Mouse (Mus musculus): ENCODE results near the gene Gm11077. TPM values are rescaled to one million over a fixed set of nuclear protein-coding genes. Genes with fewer than 3 reads are reported as not detected.
A peak's percentile ranks its signal among the peaks of the same experiment; 100 is the strongest.

Gene Gm11077
- polyA plus RNA-seq, 1 experiment from 2014 or later = not detected

DNA sequence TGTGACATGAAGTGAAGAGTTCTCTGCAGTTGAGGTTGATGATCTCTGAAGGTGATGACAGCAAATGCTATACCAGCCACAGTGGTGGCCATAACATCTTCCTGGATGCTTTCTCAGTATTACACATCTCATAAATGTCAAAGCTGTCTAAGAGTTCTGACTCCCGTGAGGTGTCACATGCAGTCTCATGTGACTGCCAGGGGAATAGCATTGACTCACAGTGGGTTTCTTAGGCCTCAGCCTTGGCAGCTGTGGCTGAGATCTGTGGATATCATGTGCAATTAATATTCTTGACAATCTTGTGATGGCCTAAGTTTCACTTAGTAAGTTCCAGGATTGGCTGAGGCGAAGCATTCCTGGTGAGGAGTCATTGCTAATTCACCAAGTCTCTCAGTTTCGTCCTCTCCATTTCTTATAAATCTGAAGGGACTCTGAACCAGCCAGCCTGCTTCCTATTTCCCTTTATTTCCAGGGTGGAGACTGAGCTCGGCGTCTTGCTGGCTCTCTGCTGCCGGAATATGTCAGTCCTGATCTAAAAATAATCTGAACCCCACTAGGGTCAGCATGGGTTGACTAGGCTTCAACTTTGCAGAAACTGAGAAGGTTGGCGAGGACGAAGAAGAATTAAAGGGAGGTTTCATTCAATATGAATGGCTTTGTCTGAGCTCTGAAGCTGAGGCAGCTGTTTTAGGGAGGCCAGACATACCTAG, 21.4 kb downstream of the Gm11077 start:
- Histone ChIP-seq H3K4me2 (replicated peaks) (no peak overlapping the region), H3K9ac (replicated peaks) (no peak overlapping the region), H3K27ac (no peak overlapping the region), H3K9me3 (peaks cover 4% of the 10 kb centered on the region), H3K4me1 (replicated peaks) (no peaks in the 10 kb centered on the region), H3K27me3 (no peaks in the 10 kb centered on the region), H3K36me3 (no peaks in the 10 kb centered on the region), H3K4me3 (replicated peaks) (no peak overlapping the region)
- no peak for ATAC-seq
- 92% methylated on average over 8 of the region's 8 CpGs for WGBS

DNA sequence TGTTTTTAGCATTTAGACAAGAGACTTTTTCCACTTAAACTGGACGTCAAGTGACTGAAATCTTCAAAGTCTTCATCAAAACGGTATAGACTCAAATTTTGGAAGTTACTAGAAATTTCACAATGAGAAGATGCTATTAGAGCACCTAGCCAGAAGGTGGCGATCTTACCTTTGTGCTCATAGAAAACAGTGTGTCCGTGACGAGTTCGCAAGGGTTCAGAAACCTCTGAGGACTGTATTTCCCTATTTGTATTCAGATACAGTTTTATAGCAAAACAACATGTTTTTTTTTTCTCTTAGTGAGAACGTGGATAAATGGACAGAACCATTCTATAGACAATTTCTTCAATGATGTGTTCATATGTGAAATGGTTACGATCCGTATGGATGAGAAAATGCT, 37.3 kb downstream of the Gm11077 start:
- WGBS = 40% methylated on average over 9 of the region's 9 CpGs
- H3K4me2 ChIP-seq (replicated peaks) = no peak overlapping the region
- H3K27ac ChIP-seq = no peak overlapping the region
- H3K27me3 ChIP-seq = no peaks in the 10 kb centered on the region
- H3K4me3 ChIP-seq (replicated peaks) = no peak overlapping the region
- ATAC-seq = no peak
- H3K36me3 ChIP-seq = no peaks in the 10 kb centered on the region
- H3K9ac ChIP-seq (replicated peaks) = no peak overlapping the region
- H3K9me3 ChIP-seq = no peaks in the 10 kb centered on the region
- H3K4me1 ChIP-seq (replicated peaks) = peaks cover 15% of the 10 kb centered on the region

DNA sequence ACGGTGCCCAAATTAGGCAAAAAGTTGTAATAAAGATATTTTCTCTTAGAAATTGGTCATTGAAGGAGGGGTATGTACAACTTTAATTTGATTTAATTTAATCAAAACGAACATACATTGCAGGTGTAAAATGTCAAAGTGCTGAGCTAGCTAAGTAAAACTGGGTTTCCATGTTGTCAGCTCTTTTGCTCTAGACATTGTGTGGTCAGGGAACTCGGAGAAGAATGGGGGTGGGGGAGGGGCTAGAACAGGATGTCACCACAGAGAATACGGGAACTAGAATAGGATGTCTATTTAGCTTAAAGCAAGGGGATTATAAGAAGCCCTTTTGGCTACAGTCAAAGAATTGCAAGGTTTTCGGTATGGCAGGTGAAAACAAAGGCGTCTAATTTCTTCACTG, 38.2 kb downstream of the Gm11077 start:
- H3K4me2 ChIP-seq (replicated peaks) = no peak overlapping the region
- no peak overlapping the region for H3K9ac ChIP-seq (replicated peaks)
- no peaks in the 10 kb centered on the region for H3K27me3 ChIP-seq
- no peak for ATAC-seq
- H3K36me3 ChIP-seq = no peaks in the 10 kb centered on the region
- no peak overlapping the region for H3K4me3 ChIP-seq (replicated peaks)
- H3K4me1 ChIP-seq (replicated peaks) = peaks cover 15% of the 10 kb centered on the region
- no peaks in the 10 kb centered on the region for H3K9me3 ChIP-seq
- 56% methylated on average over 6 of the region's 6 CpGs for WGBS
- no peak overlapping the region for H3K27ac ChIP-seq

DNA sequence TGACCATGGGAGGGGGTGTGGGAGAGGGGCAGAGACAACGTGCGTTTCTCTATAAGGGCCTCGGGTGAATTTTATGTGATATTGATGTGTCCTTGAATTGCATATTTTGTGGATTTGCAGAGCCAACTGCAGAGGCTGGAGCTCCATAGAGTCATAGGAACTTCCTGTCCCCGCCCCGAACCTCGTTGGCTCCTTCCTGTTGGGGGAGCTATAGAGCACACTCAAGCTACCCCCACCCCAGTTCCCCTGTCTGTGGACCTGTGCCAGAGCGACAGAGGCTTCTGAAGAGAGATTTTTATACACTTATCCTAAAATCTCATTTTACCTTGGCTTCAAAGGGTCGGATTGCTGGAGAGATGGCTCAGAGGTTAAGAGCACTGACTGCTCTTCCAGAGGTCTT, 39.1 kb downstream of the Gm11077 start:
- no peak overlapping the region for H3K27ac ChIP-seq

DNA sequence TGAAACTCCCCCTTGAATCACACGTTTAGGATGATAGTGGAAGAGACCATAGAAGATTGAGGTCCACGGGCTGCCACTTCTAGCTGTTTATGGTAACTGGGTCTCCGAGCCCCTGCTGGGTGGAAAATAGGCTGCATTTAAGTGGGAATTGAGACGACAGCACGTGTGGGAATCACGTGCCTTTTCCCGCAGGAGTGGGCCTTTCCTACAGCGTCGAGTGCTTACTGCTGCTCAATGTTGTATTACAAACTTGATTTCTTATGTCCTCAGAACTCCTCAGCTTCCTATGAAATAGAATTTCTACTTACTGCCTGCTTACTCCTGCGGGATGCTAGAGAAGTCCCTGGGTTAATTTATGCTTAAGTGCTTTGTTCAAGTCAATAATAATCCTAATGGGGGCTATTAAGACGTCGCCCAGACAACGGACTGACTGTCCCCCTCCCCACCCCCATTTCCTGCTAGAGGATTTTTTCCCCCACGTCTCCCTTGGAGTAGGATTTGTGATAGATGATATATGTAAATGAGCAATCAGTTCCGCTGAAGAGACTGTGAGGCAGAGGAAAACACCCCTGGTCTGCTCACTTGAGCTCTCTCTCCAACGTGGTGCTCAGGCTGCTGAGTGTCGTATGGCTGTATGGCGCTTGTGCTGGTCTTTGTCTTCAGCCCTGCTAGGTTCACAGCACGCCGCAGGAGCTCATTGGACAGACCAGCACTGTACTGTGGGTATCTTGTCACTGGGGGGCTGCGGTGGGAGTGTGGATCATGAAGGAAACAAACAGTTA, 40.0 kb downstream of the Gm11077 start:
- WGBS = 22% methylated on average over 21 of the region's 21 CpGs

More for the DNA sequence above, 39.1 kb downstream of the Gm11077 start:
- H3K4me2 ChIP-seq (replicated peaks) = no peak overlapping the region
- no peaks in the 10 kb centered on the region for H3K9me3 ChIP-seq
- H3K27me3 ChIP-seq = no peaks in the 10 kb centered on the region
- no peaks in the 10 kb centered on the region for H3K36me3 ChIP-seq
- WGBS = 77% methylated on average over 8 of the region's 8 CpGs
- H3K9ac ChIP-seq (replicated peaks) = no peak overlapping the region
- no peak for ATAC-seq
- H3K4me3 ChIP-seq (replicated peaks) = no peak overlapping the region
- peaks cover 15% of the 10 kb centered on the region for H3K4me1 ChIP-seq (replicated peaks)

DNA sequence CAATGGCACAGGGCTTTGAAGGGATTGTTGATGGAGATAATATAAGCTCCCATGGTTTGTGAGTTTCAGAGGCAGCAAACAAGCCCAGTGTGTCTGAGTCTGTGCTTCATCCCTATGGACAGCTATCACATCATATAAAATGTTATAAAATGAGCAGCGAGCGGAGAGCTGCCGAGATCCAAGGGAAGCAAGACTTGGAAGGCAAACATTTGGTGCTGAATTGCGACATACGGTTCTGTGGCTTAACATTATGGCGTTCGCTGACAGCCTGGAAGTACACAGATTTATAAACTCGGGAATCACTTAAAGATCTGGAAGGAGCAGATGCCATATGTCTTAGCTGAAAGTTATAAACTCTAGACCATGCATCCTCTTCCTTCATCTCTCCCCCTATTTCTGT, 47.2 kb downstream of the Gm11077 start:
- no peak for ATAC-seq
- H3K27me3 ChIP-seq = no peaks in the 10 kb centered on the region
- no peak overlapping the region for H3K9ac ChIP-seq (replicated peaks)
- no peaks in the 10 kb centered on the region for H3K9me3 ChIP-seq
- H3K4me1 ChIP-seq (replicated peaks) = no peaks in the 10 kb centered on the region
- WGBS = 96% methylated on average over 8 of the region's 8 CpGs
- H3K36me3 ChIP-seq = no peaks in the 10 kb centered on the region
- H3K4me2 ChIP-seq (replicated peaks) = no peak overlapping the region
- no peak overlapping the region for H3K4me3 ChIP-seq (replicated peaks)
- no peak overlapping the region for H3K27ac ChIP-seq

More for the DNA sequence above, 40.0 kb downstream of the Gm11077 start:
- Histone ChIP-seq H3K27me3 (no peaks in the 10 kb centered on the region), H3K36me3 (no peaks in the 10 kb centered on the region), H3K4me1 (replicated peaks) (peaks cover 15% of the 10 kb centered on the region), H3K27ac (peak overlapping the region; percentile 70; the same call in 1 of the 2 replicates), H3K9ac (replicated peaks) (no peak overlapping the region; the same call in 1 of the 2 replicates), H3K4me3 (replicated peaks) (no peak overlapping the region; the same call in 1 of the 2 replicates), H3K4me2 (replicated peaks) (peak overlapping the region; percentile 39), H3K9me3 (no peaks in the 10 kb centered on the region)
- peak; percentile 95 for ATAC-seq

DNA sequence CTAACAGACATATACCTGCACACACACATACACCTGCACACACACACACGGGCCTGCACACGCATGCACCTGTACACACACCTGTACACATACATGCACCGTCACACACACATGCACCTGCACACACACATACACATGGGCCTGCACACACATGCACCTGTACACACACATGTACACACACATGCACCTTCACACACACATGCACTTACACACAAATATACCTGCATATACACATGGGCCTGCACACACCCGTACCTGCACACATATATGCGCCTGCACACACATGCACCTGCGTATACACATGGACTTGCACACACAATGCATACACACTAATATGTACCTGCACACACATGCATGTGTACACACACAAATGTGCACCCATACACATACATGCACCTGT, 53.4 kb downstream of the Gm11077 start:
- Histone ChIP-seq H3K4me2 (replicated peaks) (no peak overlapping the region), H3K27ac (no peak overlapping the region), H3K9me3 (no peaks in the 10 kb centered on the region), H3K36me3 (no peaks in the 10 kb centered on the region), H3K9ac (replicated peaks) (no peak overlapping the region), H3K4me3 (replicated peaks) (no peak overlapping the region), H3K4me1 (replicated peaks) (no peaks in the 10 kb centered on the region), H3K27me3 (no peaks in the 10 kb centered on the region)
- 95% methylated on average over 6 of the region's 6 CpGs for WGBS
- ATAC-seq = peak; percentile 65; the same call in 1 of the 2 replicates

- H3K4me1 ChIP-seq (replicated peaks) = no peaks in the 10 kb centered on the region
- 68% methylated on average over 2 of the region's 2 CpGs for WGBS
- H3K9me3 ChIP-seq = no peaks in the 10 kb centered on the region
- no peak overlapping the region for H3K9ac ChIP-seq (replicated peaks)
- no peak overlapping the region for H3K4me2 ChIP-seq (replicated peaks)
- H3K4me3 ChIP-seq (replicated peaks) = no peak overlapping the region
- no peaks in the 10 kb centered on the region for H3K27me3 ChIP-seq
- H3K36me3 ChIP-seq = no peaks in the 10 kb centered on the region
- ATAC-seq = no peak
- H3K27ac ChIP-seq = no peak overlapping the region
Observed at GRCm38 (mm10) chr6:140786058-140786457, 57.0 kb downstream of the Gm11077 start.

DNA sequence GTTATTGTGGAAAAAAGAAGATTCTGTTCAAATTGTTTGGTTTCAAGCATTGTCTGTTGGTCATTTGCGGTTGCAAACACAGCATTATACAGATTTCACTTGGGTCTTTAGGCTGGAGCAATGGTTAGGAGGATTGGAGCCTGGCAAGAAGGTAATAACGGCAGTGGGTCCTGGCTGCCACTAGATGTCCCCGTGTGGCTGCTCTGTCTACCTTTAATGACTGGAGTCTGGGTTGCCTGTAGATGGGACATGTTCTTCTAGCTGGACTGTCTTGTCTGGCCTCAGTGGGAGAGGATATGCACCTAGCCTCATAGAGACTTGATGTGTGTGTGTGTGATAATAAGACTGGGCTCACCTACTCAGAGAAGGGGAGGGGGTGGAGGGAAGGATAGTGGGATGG, 60.8 kb downstream of the Gm11077 start:
- H3K4me3 ChIP-seq (replicated peaks) = no peak overlapping the region
- WGBS = 44% methylated on average over 3 of the region's 3 CpGs
- no peaks in the 10 kb centered on the region for H3K36me3 ChIP-seq
- H3K9ac ChIP-seq (replicated peaks) = no peak overlapping the region
- ATAC-seq = no peak
- no peak overlapping the region for H3K27ac ChIP-seq
- H3K4me2 ChIP-seq (replicated peaks) = no peak overlapping the region
- H3K4me1 ChIP-seq (replicated peaks) = no peaks in the 10 kb centered on the region
- no peaks in the 10 kb centered on the region for H3K27me3 ChIP-seq
- no peaks in the 10 kb centered on the region for H3K9me3 ChIP-seq

DNA sequence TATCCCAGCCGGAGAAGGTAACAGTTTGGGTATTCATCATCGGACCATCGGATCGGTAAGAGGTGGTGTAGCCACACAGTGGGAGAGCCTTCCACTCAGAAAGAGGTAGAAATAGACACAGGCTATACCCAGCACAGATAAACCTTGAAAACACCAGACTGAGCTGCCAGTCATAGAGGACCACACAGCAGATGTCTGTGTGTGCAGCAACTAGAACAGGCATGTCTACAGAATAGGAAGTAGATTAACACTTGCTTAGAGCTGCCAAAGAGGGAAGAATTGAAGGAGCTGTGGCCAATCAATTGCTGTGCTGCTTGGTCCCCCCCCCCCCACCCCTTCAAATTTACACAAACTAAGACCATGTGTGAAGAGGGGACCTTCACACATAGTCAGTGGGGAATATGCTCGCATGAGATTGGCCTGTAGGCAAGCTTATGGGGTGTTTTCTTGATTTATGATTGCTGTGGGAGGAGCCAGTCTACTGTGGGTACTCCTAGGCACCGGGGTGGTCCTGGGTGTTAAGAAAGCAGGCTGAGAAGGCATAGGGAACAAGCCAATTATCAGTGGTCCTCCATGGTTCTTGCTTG, 64.7 kb downstream of the Gm11077 start:
- 94% methylated on average over 6 of the region's 6 CpGs for WGBS
- no peak overlapping the region for H3K9ac ChIP-seq (replicated peaks)
- H3K4me1 ChIP-seq (replicated peaks) = no peaks in the 10 kb centered on the region
- H3K27ac ChIP-seq = no peak overlapping the region
- no peaks in the 10 kb centered on the region for H3K27me3 ChIP-seq
- no peak overlapping the region for H3K4me2 ChIP-seq (replicated peaks)
- no peak for ATAC-seq
- H3K36me3 ChIP-seq = no peaks in the 10 kb centered on the region
- 0 out of 2 replicates have a peak, but pooled peaks cover under 1% of the 10 kb centered on the region for H3K9me3 ChIP-seq
- no peak overlapping the region for H3K4me3 ChIP-seq (replicated peaks)

DNA sequence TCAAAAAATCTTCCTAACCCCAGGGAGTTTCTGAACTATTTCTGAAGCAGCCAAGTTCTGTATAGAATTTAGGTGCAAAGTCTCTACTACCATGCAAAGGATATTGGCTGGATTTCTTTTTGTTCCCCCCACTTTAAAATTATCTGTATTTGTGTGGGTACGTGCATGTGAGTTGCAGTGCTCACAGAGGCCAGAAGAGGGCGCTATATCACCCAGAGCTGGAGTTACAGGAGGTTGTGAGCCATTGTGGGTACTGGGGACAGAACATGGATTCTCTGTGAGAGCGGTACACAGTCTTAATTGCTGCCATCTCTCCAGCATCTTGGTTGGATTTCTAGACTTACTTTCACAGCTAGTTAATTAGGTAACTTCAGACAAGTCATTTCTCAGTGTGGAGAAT, 69.8 kb downstream of the Gm11077 start:
- no peak for ATAC-seq
- no peaks in the 10 kb centered on the region for H3K4me1 ChIP-seq (replicated peaks)
- no peak overlapping the region for H3K4me3 ChIP-seq (replicated peaks)
- H3K4me2 ChIP-seq (replicated peaks) = no peak overlapping the region
- H3K36me3 ChIP-seq = no peaks in the 10 kb centered on the region
- 68% methylated on average over 3 of the region's 3 CpGs for WGBS
- no peak overlapping the region for H3K27ac ChIP-seq
- H3K27me3 ChIP-seq = no peaks in the 10 kb centered on the region
- H3K9me3 ChIP-seq = peaks cover 3% of the 10 kb centered on the region; the same call in 1 of the 2 replicates
- H3K9ac ChIP-seq (replicated peaks) = no peak overlapping the region

- Histone ChIP-seq H3K9me3 (peaks cover 3% of the 10 kb centered on the region; the same call in 1 of the 2 replicates), H3K4me2 (replicated peaks) (no peak overlapping the region), H3K4me3 (replicated peaks) (no peak overlapping the region), H3K36me3 (no peaks in the 10 kb centered on the region), H3K27ac (no peak overlapping the region), H3K9ac (replicated peaks) (no peak overlapping the region), H3K27me3 (no peaks in the 10 kb centered on the region), H3K4me1 (replicated peaks) (no peaks in the 10 kb centered on the region)
- WGBS = 93% methylated on average over 16 of the region's 16 CpGs
- ATAC-seq = no peak
Observed at GRCm38 (mm10) chr6:140799435-140800040, 70.5 kb downstream of the Gm11077 start.

All from midbrain, embryonic 13.5 days (tissue).